Mouse (Mus musculus): ENCODE measurements at regions not wholly inside any gene's neighbourhood (a gene's known extent, or its start where the extent isn't known, plus 50 kb on each side); places are given as distances from the start of the nearest gene placed in this dataset.

DNA sequence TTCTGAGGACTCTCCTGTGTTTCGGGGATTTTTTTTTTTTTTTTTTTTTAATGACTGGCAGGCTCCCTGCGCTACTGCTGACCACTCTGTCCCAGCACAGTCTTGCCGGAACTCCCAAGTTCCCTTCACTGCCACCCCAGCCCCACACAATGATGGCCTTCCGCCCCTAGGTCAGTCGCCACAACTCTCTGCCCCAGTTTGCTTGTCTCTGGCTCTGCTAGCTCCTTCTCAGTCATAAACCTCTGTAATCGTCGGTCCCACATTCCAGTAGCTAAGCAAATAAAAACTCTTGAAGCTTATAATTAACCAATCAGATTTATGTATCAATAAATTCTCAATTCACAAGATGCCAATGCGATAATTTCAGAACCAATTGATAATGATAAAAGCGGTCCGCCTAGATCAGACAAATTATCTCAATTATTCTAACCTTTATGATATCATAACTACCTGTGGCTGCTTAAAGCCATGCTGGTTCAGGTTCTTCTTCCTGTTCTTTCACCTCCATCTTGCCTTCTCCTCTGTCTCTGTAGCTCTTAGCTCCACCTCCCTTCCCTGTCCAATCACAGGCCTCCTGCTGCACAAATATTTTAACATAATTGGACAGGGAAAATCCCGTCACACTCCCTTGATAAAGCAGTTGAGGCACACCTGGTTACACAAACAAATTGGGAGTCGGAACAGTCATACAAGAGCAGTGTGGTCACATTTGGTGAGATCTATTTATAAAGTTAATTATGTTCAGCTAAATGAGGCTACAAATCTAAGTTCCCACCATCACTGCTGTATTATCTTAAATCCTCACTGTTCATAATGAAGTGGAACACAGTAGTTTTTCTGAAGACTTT lies 135.2 kb upstream of the Tars start:
- TF ChIP-seq POU5F1 (IDR thresholded peaks at IDR 0.05; ENCODE audit: borderline replicate concordance, low read length) (no peak), CTCF (conservative IDR thresholded peaks at IDR 0.05; ENCODE audit: low read length) (no peak), NANOG (IDR thresholded peaks at IDR 0.05; ENCODE audit: borderline replicate concordance, low read length) (no peak)
- Histone ChIP-seq H3K9me3 (ENCODE audit: low read length) (no peaks in the 10 kb centered on the region), H3K27me3 (ENCODE audit: insufficient read depth, low read length) (no peaks in the 10 kb centered on the region), H3K4me3 (replicated peaks; ENCODE audit: low read length) (no peak overlapping the region), H3K4me1 (replicated peaks; ENCODE audit: low read depth, low read length) (no peaks in the 10 kb centered on the region), H3K36me3 (ENCODE audit: insufficient read depth, low read length) (no peaks in the 10 kb centered on the region)

- Histone ChIP-seq H3K36me3 (ENCODE audit: insufficient read depth, low read length) (no peaks in the 10 kb centered on the region), H3K27me3 (ENCODE audit: insufficient read depth, low read length) (no peaks in the 10 kb centered on the region), H3K4me1 (replicated peaks; ENCODE audit: low read depth, low read length) (no peaks in the 10 kb centered on the region), H3K4me3 (replicated peaks; ENCODE audit: low read length) (no peak overlapping the region), H3K9me3 (ENCODE audit: low read length) (no peaks in the 10 kb centered on the region)
- TF ChIP-seq CTCF (conservative IDR thresholded peaks at IDR 0.05; ENCODE audit: low read length): no peak
- TF ChIP-seq POU5F1 (IDR thresholded peaks at IDR 0.05; ENCODE audit: borderline replicate concordance, low read length): no peak
- no peak for TF ChIP-seq NANOG (IDR thresholded peaks at IDR 0.05; ENCODE audit: borderline replicate concordance, low read length)
Observed at GRCm38 (mm10) chr15:11533616-11534015, 134.2 kb upstream of the Tars start.

GRCm38 (mm10) chr15:11533002-11533610 lies 133.6 kb upstream of the Tars start:
- no peak for TF ChIP-seq CTCF (conservative IDR thresholded peaks at IDR 0.05; ENCODE audit: low read length)
- no peak for TF ChIP-seq POU5F1 (IDR thresholded peaks at IDR 0.05; ENCODE audit: borderline replicate concordance, low read length)
- TF ChIP-seq NANOG (IDR thresholded peaks at IDR 0.05; ENCODE audit: borderline replicate concordance, low read length): no peak
- no peak overlapping the region for H3K4me3 ChIP-seq (replicated peaks; ENCODE audit: low read length)
- H3K36me3 ChIP-seq (ENCODE audit: insufficient read depth, low read length): no peaks in the 10 kb centered on the region
- H3K4me1 ChIP-seq (replicated peaks; ENCODE audit: low read depth, low read length): no peaks in the 10 kb centered on the region
- H3K9me3 ChIP-seq (ENCODE audit: low read length): no peaks in the 10 kb centered on the region
- H3K27me3 ChIP-seq (ENCODE audit: insufficient read depth, low read length): no peaks in the 10 kb centered on the region

- Histone ChIP-seq H3K27me3 (ENCODE audit: insufficient read depth, low read length) (no peaks in the 10 kb centered on the region), H3K36me3 (ENCODE audit: insufficient read depth, low read length) (no peaks in the 10 kb centered on the region)
Observed at GRCm38 (mm10) chr15:11532536-11532935, 133.1 kb upstream of the Tars start.

DNA sequence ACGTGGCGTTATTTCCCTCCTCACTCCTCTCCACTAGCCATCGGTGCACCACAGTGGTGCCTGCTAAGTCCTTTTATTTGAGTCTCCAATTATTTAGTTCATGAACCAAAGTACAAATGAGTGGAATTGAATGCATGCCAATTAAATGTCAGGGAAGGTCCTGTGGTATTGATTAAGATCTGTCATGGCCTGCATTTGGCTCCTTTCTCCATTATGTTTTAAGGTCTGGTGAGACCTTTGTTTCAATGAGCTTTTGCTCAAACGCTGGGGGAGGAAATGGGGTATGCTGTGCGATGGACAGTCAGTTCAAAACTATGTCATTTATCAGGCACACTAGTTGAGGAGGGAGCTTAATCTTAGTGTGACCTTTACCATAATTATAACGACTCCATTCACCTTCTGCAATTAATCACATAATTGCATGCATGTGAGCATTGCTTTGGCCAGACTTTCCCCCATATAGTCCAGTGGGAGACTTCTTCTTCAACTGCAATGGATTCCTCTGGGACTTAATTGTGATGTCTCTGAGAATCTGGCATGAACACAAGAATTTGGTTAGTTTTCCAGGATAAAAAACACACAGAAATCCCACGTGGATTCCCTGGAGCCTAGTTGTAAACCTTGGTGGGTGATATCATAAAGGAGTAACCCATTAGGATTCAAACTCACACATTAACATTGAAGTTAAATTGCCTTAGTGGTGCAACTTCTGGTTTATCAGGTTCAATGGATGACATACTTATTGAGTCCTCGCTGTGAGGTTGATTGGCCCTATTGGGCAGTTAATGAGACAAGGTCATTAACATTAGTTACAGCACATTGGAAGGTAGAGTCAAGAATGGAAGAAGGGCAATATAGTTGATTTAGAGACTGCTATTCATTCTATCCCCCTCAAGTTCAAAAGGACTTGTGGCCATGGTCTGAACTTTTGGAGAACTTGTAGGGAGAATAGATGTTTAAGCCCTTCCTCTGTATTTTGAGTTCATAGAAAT lies 130.7 kb upstream of the Tars start:
- Histone ChIP-seq H3K27me3 (ENCODE audit: insufficient read depth, low read length) (no peaks in the 10 kb centered on the region), H3K9me3 (ENCODE audit: low read length) (no peaks in the 10 kb centered on the region), H3K4me1 (replicated peaks; ENCODE audit: low read depth, low read length) (no peaks in the 10 kb centered on the region), H3K4me3 (replicated peaks; ENCODE audit: low read length) (no peak overlapping the region), H3K36me3 (ENCODE audit: insufficient read depth, low read length) (no peaks in the 10 kb centered on the region)
- TF ChIP-seq CTCF (conservative IDR thresholded peaks at IDR 0.05; ENCODE audit: low read length): no peak
- TF ChIP-seq POU5F1 (IDR thresholded peaks at IDR 0.05; ENCODE audit: borderline replicate concordance, low read length): no peak
- no peak for TF ChIP-seq NANOG (IDR thresholded peaks at IDR 0.05; ENCODE audit: borderline replicate concordance, low read length)

More at GRCm38 (mm10) chr15:11532536-11532935, 133.1 kb upstream of the Tars start:
- Histone ChIP-seq H3K9me3 (ENCODE audit: low read length) (no peaks in the 10 kb centered on the region), H3K4me1 (replicated peaks; ENCODE audit: low read depth, low read length) (no peaks in the 10 kb centered on the region), H3K4me3 (replicated peaks; ENCODE audit: low read length) (no peak overlapping the region)
- TF ChIP-seq POU5F1 (IDR thresholded peaks at IDR 0.05; ENCODE audit: borderline replicate concordance, low read length) (no peak), NANOG (IDR thresholded peaks at IDR 0.05; ENCODE audit: borderline replicate concordance, low read length) (no peak), CTCF (conservative IDR thresholded peaks at IDR 0.05; ENCODE audit: low read length) (no peak)

- no peaks in the 10 kb centered on the region for H3K4me1 ChIP-seq (replicated peaks; ENCODE audit: low read depth, low read length)
- H3K36me3 ChIP-seq (ENCODE audit: insufficient read depth, low read length): no peaks in the 10 kb centered on the region
- H3K9me3 ChIP-seq (ENCODE audit: low read length): peaks cover 11% of the 10 kb centered on the region
- H3K4me3 ChIP-seq (replicated peaks; ENCODE audit: low read length): no peak overlapping the region
- no peak for TF ChIP-seq NANOG (IDR thresholded peaks at IDR 0.05; ENCODE audit: borderline replicate concordance, low read length)
- no peak for TF ChIP-seq POU5F1 (IDR thresholded peaks at IDR 0.05; ENCODE audit: borderline replicate concordance, low read length)
- TF ChIP-seq CTCF (conservative IDR thresholded peaks at IDR 0.05; ENCODE audit: low read length): no peak
- no peaks in the 10 kb centered on the region for H3K27me3 ChIP-seq (ENCODE audit: insufficient read depth, low read length)
Observed at GRCm38 (mm10) chr15:11524337-11525106, 125.1 kb upstream of the Tars start.

DNA sequence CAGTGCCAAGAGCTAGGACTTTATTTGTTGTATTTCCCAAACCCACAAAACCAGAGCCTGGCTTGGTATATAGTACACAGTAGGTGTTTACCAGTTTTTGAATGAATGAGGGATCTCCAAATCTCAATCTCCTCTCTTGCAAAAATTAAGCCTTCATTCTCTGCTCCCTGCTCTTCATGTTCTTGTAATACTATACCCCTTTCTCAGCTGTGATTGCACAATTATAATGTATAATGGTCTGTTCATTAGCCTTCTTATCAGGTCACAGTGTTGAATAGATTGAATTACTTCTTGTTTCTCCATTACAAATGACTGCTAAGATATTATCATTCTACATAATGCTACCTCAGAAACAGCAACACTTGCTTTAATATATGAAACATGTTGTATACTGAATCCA lies 119.1 kb upstream of the Tars start:
- Histone ChIP-seq H3K36me3 (ENCODE audit: insufficient read depth, low read length) (no peaks in the 10 kb centered on the region), H3K4me1 (replicated peaks; ENCODE audit: low read depth, low read length) (no peaks in the 10 kb centered on the region), H3K27me3 (ENCODE audit: insufficient read depth, low read length) (no peaks in the 10 kb centered on the region), H3K9me3 (ENCODE audit: low read length) (peaks cover 11% of the 10 kb centered on the region), H3K4me3 (replicated peaks; ENCODE audit: low read length) (no peak overlapping the region)
- TF ChIP-seq NANOG (IDR thresholded peaks at IDR 0.05; ENCODE audit: borderline replicate concordance, low read length) (no peak), CTCF (conservative IDR thresholded peaks at IDR 0.05; ENCODE audit: low read length) (no peak), POU5F1 (IDR thresholded peaks at IDR 0.05; ENCODE audit: borderline replicate concordance, low read length) (no peak)
